Mouse (Mus musculus): ENCODE data around the gene Mrps21. TPM values are rescaled to one million over a fixed set of nuclear protein-coding genes. Genes with fewer than 3 reads are reported as not detected.
"Not testable (repeated sequence)": the region's sequence is repeated elsewhere in the genome, so short reads cannot be mapped to it uniquely, and the experiment has no call there.

Mrps21 gene
- total RNA-seq (2015): 132 and 147 TPM in 2 replicates
- 382 and 387 TPM in 2 replicates for total RNA-seq (2017)

GRCm38 (mm10) chr3:95871392-95871867 lies at the start of gene Mrps21:
TSS of gene Mrps21 (minus strand) at chr3:95871519.
- ATAC-seq (replicated peaks; ENCODE audit: poor library complexity): peak; percentile 99

GRCm38 (mm10) chr3:95920532-95920931 lies 49.2 kb upstream of the Mrps21 start:
- not testable (repeated sequence) for ATAC-seq (replicated peaks; ENCODE audit: poor library complexity)

- ATAC-seq (replicated peaks; ENCODE audit: poor library complexity): peak; percentile 61
Observed at GRCm38 (mm10) chr3:95916760-95917159, 45.4 kb upstream of the Mrps21 start.

GRCm38 (mm10) chr3:95914706-95915105 lies 43.4 kb upstream of the Mrps21 start:
- ATAC-seq (replicated peaks; ENCODE audit: poor library complexity): peak; percentile 50

- ATAC-seq (replicated peaks; ENCODE audit: poor library complexity): no peak
Observed at GRCm38 (mm10) chr3:95907613-95908012, 36.3 kb upstream of the Mrps21 start.

- ATAC-seq (replicated peaks; ENCODE audit: poor library complexity): peak; percentile 67
Observed at GRCm38 (mm10) chr3:95906860-95907259, 35.5 kb upstream of the Mrps21 start.

GRCm38 (mm10) chr3:95905940-95906492 lies 34.7 kb upstream of the Mrps21 start:
- peak; percentile 71 for ATAC-seq (replicated peaks; ENCODE audit: poor library complexity)

- no peak; the same call in 1 of the 2 replicates for ATAC-seq (replicated peaks; ENCODE audit: poor library complexity)
Observed at GRCm38 (mm10) chr3:95905146-95905939, 34.0 kb upstream of the Mrps21 start.

- ATAC-seq (replicated peaks; ENCODE audit: poor library complexity): no peak
Observed at GRCm38 (mm10) chr3:95904568-95904967, 33.2 kb upstream of the Mrps21 start, which contains the start of gene Car14. TSS of gene Car14 (minus strand) at chr3:95904691.

GRCm38 (mm10) chr3:95903753-95904502 lies 32.6 kb upstream of the Mrps21 start:
- ATAC-seq (replicated peaks; ENCODE audit: poor library complexity): no peak

- ATAC-seq (replicated peaks; ENCODE audit: poor library complexity): no peak
Observed at GRCm38 (mm10) chr3:95902643-95903042, 31.3 kb upstream of the Mrps21 start.

- ATAC-seq (replicated peaks; ENCODE audit: poor library complexity): no peak
Observed at GRCm38 (mm10) chr3:95902373-95902625, 31.0 kb upstream of the Mrps21 start.

GRCm38 (mm10) chr3:95901616-95902372 lies 30.5 kb upstream of the Mrps21 start:
- no peak for ATAC-seq (replicated peaks; ENCODE audit: poor library complexity)

GRCm38 (mm10) chr3:95899800-95900524 lies 28.6 kb upstream of the Mrps21 start:
- no peak for ATAC-seq (replicated peaks; ENCODE audit: poor library complexity)

GRCm38 (mm10) chr3:95895501-95895900 lies 24.2 kb upstream of the Mrps21 start:
- not testable (repeated sequence) for ATAC-seq (replicated peaks; ENCODE audit: poor library complexity)

GRCm38 (mm10) chr3:95894317-95895160 lies 23.2 kb upstream of the Mrps21 start:
- no peak for ATAC-seq (replicated peaks; ENCODE audit: poor library complexity)

- ATAC-seq (replicated peaks; ENCODE audit: poor library complexity): peak; percentile 94
Observed at GRCm38 (mm10) chr3:95893606-95894316, 22.4 kb upstream of the Mrps21 start, which contains the start of gene Aph1a. TSS of gene Aph1a (plus strand) at chr3:95893969.

- ATAC-seq (replicated peaks; ENCODE audit: poor library complexity): no peak
Observed at GRCm38 (mm10) chr3:95893126-95893525, 21.8 kb upstream of the Mrps21 start.
